ENCODE assay signal across 24 mouse cellular contexts in genomic region chr14:77257461-77257860, GRCm38 (mm10).
A peak's percentile ranks its signal among the peaks of the same experiment; 100 is the strongest.
DNase-seq lines count a peak whose midpoint lies in the region; ATAC-seq and TF ChIP-seq lines count a peak whose summit lies in the region.
"Had no signal": no experiment of that assay in that cellular context is flagged by ENCODE, and none has a peak within 500 bp of the region (broad histone marks: within the 10 kb centered on the region; RNA-seq: fewer than 3 reads in every experiment).

No protein-coding gene starts in this region.

- TF ChIP-seq POLR2A in thymus, adult 2 months (IDR thresholded peaks at IDR 0.05; ENCODE audit: control insufficient read depth, extremely low read depth, insufficient read depth, low read length, poor library complexity): no peak

- peak; percentile 46 for DNase-seq in adrenal gland, postnatal 10 days
- no peak for DNase-seq in adrenal gland, postnatal 4 days (ENCODE audit: low spot score in 2 of 2)
- DNase-seq in heart, adult 8-10 months (ENCODE audit: low spot score): peak; percentile 16
- no peak for DNase-seq in heart, postnatal 25 days (ENCODE audit: low spot score)
- DNase-seq in thymus, adult 2 months: no peak
- DNase-seq: heart, postnatal 36 days; kidney, postnatal 36 days; liver, embryonic 13.5 days; lung, embryonic 14.5 days; lung, postnatal 4 days; spleen, adult 18-20 months; thymus, postnatal 4 days had no signal

- WGBS in forebrain, embryonic 15.5 days: 87% methylated on average over 1 of the region's 1 CpGs
- 96% methylated on average over 1 of the region's 1 CpGs for WGBS in forebrain, embryonic 12.5 days
- WGBS in thymus, adult 2 months: 93% methylated on average over 1 of the region's 1 CpGs

- H3K4me2 ChIP-seq in forebrain, embryonic 15.5 days (replicated peaks): no peak overlapping the region
- no peak overlapping the region for H3K4me2 ChIP-seq in forebrain, embryonic 12.5 days
- H3K4me2 ChIP-seq: forebrain, embryonic 13.5 days; hindbrain, embryonic 14.5 days; limb, embryonic 13.5 days; liver, embryonic 13.5 days; lung, embryonic 14.5 days; neural tube, embryonic 15.5 days had no signal

- no peaks in the 10 kb centered on the region for H3K27me3 ChIP-seq in forebrain, embryonic 15.5 days
- no peaks in the 10 kb centered on the region for H3K27me3 ChIP-seq in forebrain, embryonic 12.5 days
- no peaks in the 10 kb centered on the region for H3K27me3 ChIP-seq in thymus, adult 2 months (ENCODE audit: control insufficient read depth, insufficient read depth, low read length)
- H3K27me3 ChIP-seq: forebrain, embryonic 13.5 days; limb, embryonic 13.5 days; liver, embryonic 13.5 days; neural tube, embryonic 15.5 days had no signal

- TF ChIP-seq CTCF in thymus, adult 2 months (IDR thresholded peaks at IDR 0.05; ENCODE audit: borderline replicate concordance, control insufficient read depth, extremely low read depth, insufficient read depth, low read length, poor library complexity): no peak

- no peak overlapping the region for H3K4me3 ChIP-seq in forebrain, embryonic 15.5 days
- no peak overlapping the region for H3K4me3 ChIP-seq in forebrain, embryonic 12.5 days (replicated peaks)
- no peak overlapping the region for H3K4me3 ChIP-seq in brown adipose tissue, adult 24 weeks (ENCODE audit: insufficient read depth, low read depth, low read length)
- H3K4me3 ChIP-seq in thymus, adult 2 months (ENCODE audit: control insufficient read depth, insufficient read depth, low read length): no peak overlapping the region
- H3K4me3 ChIP-seq: forebrain, embryonic 13.5 days; heart, embryonic 10.5 days; limb, embryonic 13.5 days; liver, embryonic 13.5 days; neural tube, embryonic 15.5 days had no signal

- ATAC-seq in forebrain, embryonic 15.5 days (replicated peaks): 0 out of 2 replicates have a peak, but pooled peaks have one; percentile 48
- ATAC-seq in forebrain, embryonic 12.5 days (ENCODE audit: low FRiP score): no peak
- ATAC-seq: activated CD4-positive, CD25-positive, alpha-beta regulatory T cell, adult 4 months; CD4-positive, CD25-positive, alpha-beta regulatory T cell, adult 4 months; intestine, embryonic 16.5 days; midbrain, embryonic 16.5 days had no signal

- H3K9ac ChIP-seq in forebrain, embryonic 15.5 days (replicated peaks): no peak overlapping the region
- no peak overlapping the region for H3K9ac ChIP-seq in forebrain, embryonic 12.5 days
- H3K9ac ChIP-seq: forebrain, embryonic 13.5 days; hindbrain, embryonic 14.5 days; limb, embryonic 13.5 days; liver, embryonic 13.5 days; lung, embryonic 14.5 days; neural tube, embryonic 15.5 days had no signal

- intact Hi-C loops in heart, postnatal 25 days (cut with DNase I): no loop called here

- H3K27ac ChIP-seq in forebrain, embryonic 15.5 days (replicated peaks): peak overlapping the region; percentile 78
- H3K27ac ChIP-seq in forebrain, embryonic 12.5 days: no peak overlapping the region
- peak overlapping the region; percentile 69 for H3K27ac ChIP-seq in brown adipose tissue, adult 24 weeks (replicated peaks; ENCODE audit: low read depth, low read length)
- H3K27ac ChIP-seq in thymus, adult 2 months (ENCODE audit: control insufficient read depth, insufficient read depth, low read length): no peak overlapping the region
- H3K27ac ChIP-seq: heart, embryonic 10.5 days; hindbrain, embryonic 14.5 days; limb, embryonic 13.5 days; liver, embryonic 13.5 days; neural tube, embryonic 15.5 days had no signal

- H3K36me3 ChIP-seq in forebrain, embryonic 15.5 days: no peaks in the 10 kb centered on the region
- H3K36me3 ChIP-seq in forebrain, embryonic 12.5 days (replicated peaks): no peaks in the 10 kb centered on the region
- H3K36me3 ChIP-seq in thymus, adult 2 months (ENCODE audit: control insufficient read depth, insufficient read depth, low read length): no peaks in the 10 kb centered on the region
- H3K36me3 ChIP-seq: heart, embryonic 10.5 days; limb, embryonic 13.5 days; liver, embryonic 13.5 days; neural tube, embryonic 15.5 days had no signal

- no peaks in the 10 kb centered on the region for H3K9me3 ChIP-seq in forebrain, embryonic 15.5 days
- H3K9me3 ChIP-seq in forebrain, embryonic 12.5 days: no peaks in the 10 kb centered on the region
- H3K9me3 ChIP-seq: forebrain, embryonic 13.5 days; heart, embryonic 10.5 days; limb, embryonic 13.5 days; liver, embryonic 13.5 days; neural tube, embryonic 15.5 days had no signal

- peaks cover 16% of the 10 kb centered on the region for H3K4me1 ChIP-seq in forebrain, embryonic 15.5 days
- H3K4me1 ChIP-seq in forebrain, embryonic 12.5 days: peaks cover 6% of the 10 kb centered on the region; the same call in 1 of the 2 replicates
- H3K4me1 ChIP-seq in brown adipose tissue, adult 24 weeks (ENCODE audit: control insufficient read depth, insufficient read depth, insufficient read length, low read length): peaks cover 6% of the 10 kb centered on the region
- no peaks in the 10 kb centered on the region for H3K4me1 ChIP-seq in thymus, adult 2 months (replicated peaks; ENCODE audit: control insufficient read depth, insufficient read depth, low read length)
- H3K4me1 ChIP-seq: heart, embryonic 10.5 days; liver, embryonic 13.5 days had no signal

Comparison
In these comparisons a context has a peak if more than half of its experiments do, and no peak if none do; other contexts are left out.
1. DNase-seq: peak in adrenal gland, postnatal 10 days (single experiment) and heart, adult 8-10 months (single experiment); none in adrenal gland, postnatal 4 days (0 of 2), heart, postnatal 25 days (single experiment) and thymus, adult 2 months (single experiment).
2. H3K27ac ChIP-seq: peak in forebrain, embryonic 15.5 days (single experiment) and brown adipose tissue, adult 24 weeks (single experiment); none in forebrain, embryonic 12.5 days (single experiment) and thymus, adult 2 months (single experiment).